9 mouse cellular contexts compared by ENCODE assay signal in the genomic region with DNA sequence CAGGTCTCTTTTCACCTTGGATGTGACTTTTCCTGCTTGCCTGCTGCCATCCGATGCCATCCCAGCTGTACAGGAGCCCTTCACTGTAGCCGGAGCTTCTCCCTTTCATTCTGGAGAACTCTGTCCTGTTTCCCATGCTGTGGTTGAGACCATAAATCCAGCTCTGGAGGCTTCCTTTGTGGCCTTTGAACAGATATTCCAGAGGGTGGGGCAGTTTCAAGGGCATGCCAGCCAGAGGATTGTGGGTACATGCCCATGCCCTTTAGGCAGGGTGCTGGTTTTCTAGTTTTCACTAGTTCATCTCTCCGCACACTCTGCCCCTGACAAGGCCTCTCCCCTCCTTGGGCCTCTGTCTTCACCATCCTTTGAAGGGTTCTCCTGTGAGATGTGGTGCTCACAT. TPM values are rescaled to one million over a fixed set of nuclear protein-coding genes. Genes with fewer than 3 reads are reported as not detected.
DNase-seq lines count a peak whose midpoint lies in the region; ATAC-seq lines count a peak whose summit lies in the region.
"Had no signal": no experiment of that assay in that cellular context is flagged by ENCODE, and none has a peak within 500 bp of the region (broad histone marks: within the 10 kb centered on the region; RNA-seq: fewer than 3 reads in every experiment).

No protein-coding gene starts in this region.

- H3K4me2 ChIP-seq in heart, embryonic 11.5 days, result peak overlapping the region; percentile 79
- no peak overlapping the region for H3K4me2 ChIP-seq in midbrain, embryonic 13.5 days (replicated peaks)
- H3K4me2 ChIP-seq in midbrain, embryonic 11.5 days, result no peak overlapping the region

- no peaks in the 10 kb centered on the region for H3K27me3 ChIP-seq in heart, embryonic 11.5 days (ENCODE audit: control insufficient read depth, insufficient read depth, low read length)
- 0 out of 2 replicates have a peak, but pooled peaks cover 3% of the 10 kb centered on the region for H3K27me3 ChIP-seq in midbrain, embryonic 13.5 days
- no peaks in the 10 kb centered on the region for H3K27me3 ChIP-seq in midbrain, embryonic 11.5 days (ENCODE audit: control insufficient read depth, insufficient read depth, low read length)

- no peak overlapping the region for H3K27ac ChIP-seq in heart, embryonic 11.5 days (ENCODE audit: low read depth, low read length)
- H3K27ac ChIP-seq in midbrain, embryonic 13.5 days, result 0 out of 2 replicates have a peak overlapping the region, but pooled peaks have one; percentile 14
- no peak overlapping the region for H3K27ac ChIP-seq in midbrain, embryonic 11.5 days (ENCODE audit: low read depth, low read length)

- peaks cover 7% of the 10 kb centered on the region for H3K4me1 ChIP-seq in heart, embryonic 11.5 days (ENCODE audit: control insufficient read depth, insufficient read depth, low read length)
- H3K4me1 ChIP-seq in midbrain, embryonic 13.5 days (replicated peaks), result peaks cover 19% of the 10 kb centered on the region
- H3K4me1 ChIP-seq in midbrain, embryonic 11.5 days (ENCODE audit: control insufficient read depth, insufficient read depth, low read length), result peaks cover 6% of the 10 kb centered on the region

- ATAC-seq in heart, embryonic 11.5 days (replicated peaks; ENCODE audit: insufficient number of reproducible peaks, low FRiP score, low TSS enrichment), result no peak
- no peak for ATAC-seq in midbrain, embryonic 13.5 days
- no peak for ATAC-seq in midbrain, embryonic 11.5 days (ENCODE audit: low FRiP score)

- WGBS in heart, embryonic 11.5 days (ENCODE audit: insufficient replicate concordance), result 85% methylated on average over 3 of the region's 3 CpGs
- WGBS in midbrain, embryonic 13.5 days, result 95% methylated on average over 3 of the region's 3 CpGs
- WGBS in midbrain, embryonic 11.5 days, result 95% methylated on average over 3 of the region's 3 CpGs

- H3K4me3 ChIP-seq in heart, embryonic 11.5 days (ENCODE audit: low read depth, low read length), result no peak overlapping the region
- H3K4me3 ChIP-seq in midbrain, embryonic 13.5 days (replicated peaks), result no peak overlapping the region
- no peak overlapping the region for H3K4me3 ChIP-seq in midbrain, embryonic 11.5 days (ENCODE audit: low read depth, low read length)

- no peak for DNase-seq in heart, adult 18-20 months
- DNase-seq in midbrain, embryonic 11.5 days (ENCODE audit: low spot score, missing footprints), result no peak
- peak; percentile 54 to 62 for DNase-seq in kidney, adult 8-10 months
- no peak for DNase-seq in urinary bladder, postnatal 36 days (ENCODE audit: low spot score in 2 of 2)
- DNase-seq in ovary, postnatal 10 days (ENCODE audit: low spot score), result no peak
- DNase-seq: layer of hippocampus, postnatal 36 days; lung, postnatal 10 days had no signal

- H3K9me3 ChIP-seq in heart, embryonic 11.5 days (replicated peaks; ENCODE audit: control insufficient read depth, low read length), result no peaks in the 10 kb centered on the region
- no peaks in the 10 kb centered on the region for H3K9me3 ChIP-seq in midbrain, embryonic 13.5 days
- no peaks in the 10 kb centered on the region for H3K9me3 ChIP-seq in midbrain, embryonic 11.5 days (ENCODE audit: control insufficient read depth, low read length)

- H3K36me3 ChIP-seq in heart, embryonic 11.5 days (ENCODE audit: control insufficient read depth, insufficient read depth, low read length), result peaks cover 10% of the 10 kb centered on the region; the same call in 1 of the 2 replicates
- H3K36me3 ChIP-seq in midbrain, embryonic 13.5 days, result peaks cover 41% of the 10 kb centered on the region
- peaks cover 10% of the 10 kb centered on the region for H3K36me3 ChIP-seq in midbrain, embryonic 11.5 days (ENCODE audit: control insufficient read depth, insufficient read depth, low read length)

- peak overlapping the region; percentile 49 for H3K9ac ChIP-seq in heart, embryonic 11.5 days (ENCODE audit: low read depth, low read length)
- no peak overlapping the region for H3K9ac ChIP-seq in midbrain, embryonic 13.5 days (replicated peaks)
- no peak overlapping the region for H3K9ac ChIP-seq in midbrain, embryonic 11.5 days (ENCODE audit: low read length)

RNA-seq across cellular contexts. Expression of a gene that starts 1.4 kb away (rescaled TPM):
- 45.8 and 52.3 TPM in 2 replicates for polyA plus RNA-seq in heart, embryonic 11.5 days (2014; fragmentation: Nextera tagmentation; extraction: Ambion mirVana)
- total RNA-seq in heart, adult 18-20 months (2021), result 100 to 1,000 TPM; 134 to 145 TPM
- 14.4 and 16.1 TPM in 2 replicates for polyA plus RNA-seq in midbrain, embryonic 13.5 days (2015; fragmentation: Nextera tagmentation; extraction: Ambion mirVana)
- polyA plus RNA-seq in midbrain, embryonic 11.5 days (2014; fragmentation: Nextera tagmentation; extraction: Ambion mirVana), result 13.4 and 19.0 TPM in 2 replicates

RNA-seq across cellular contexts. Expression of a gene that starts 13.2 kb away (rescaled TPM):
- polyA plus RNA-seq in heart, embryonic 11.5 days (2014; fragmentation: Nextera tagmentation; extraction: Ambion mirVana), result 10.3 and 16.4 TPM in 2 replicates
- total RNA-seq in heart, adult 18-20 months (2021), result 1 to 10 TPM; 4.8 to 4.9 TPM
- 23.6 and 25.3 TPM in 2 replicates for polyA plus RNA-seq in midbrain, embryonic 13.5 days (2015; fragmentation: Nextera tagmentation; extraction: Ambion mirVana)
- polyA plus RNA-seq in midbrain, embryonic 11.5 days (2014; fragmentation: Nextera tagmentation; extraction: Ambion mirVana), result 13.4 and 16.1 TPM in 2 replicates

RNA-seq across cellular contexts. Expression of a gene that starts 16.1 kb away (rescaled TPM):
- polyA plus RNA-seq in heart, embryonic 11.5 days (2014; fragmentation: Nextera tagmentation; extraction: Ambion mirVana), result 416 and 447 TPM in 2 replicates
- 100 to 1,000 TPM; 135 to 150 TPM for total RNA-seq in heart, adult 18-20 months (2021)
- 503 and 505 TPM in 2 replicates for polyA plus RNA-seq in midbrain, embryonic 13.5 days (2015; fragmentation: Nextera tagmentation; extraction: Ambion mirVana)
- 477 and 517 TPM in 2 replicates for polyA plus RNA-seq in midbrain, embryonic 11.5 days (2014; fragmentation: Nextera tagmentation; extraction: Ambion mirVana)

RNA-seq across cellular contexts. Expression of a gene that starts 23.8 kb away (rescaled TPM):
- 2.9 and 3.3 TPM in 2 replicates for polyA plus RNA-seq in heart, embryonic 11.5 days (2014; fragmentation: Nextera tagmentation; extraction: Ambion mirVana)
- 10 to 100 TPM; 59.5 to 60.0 TPM for total RNA-seq in heart, adult 18-20 months (2021)
- polyA plus RNA-seq in midbrain, embryonic 13.5 days (2015; fragmentation: Nextera tagmentation; extraction: Ambion mirVana), result 3.1 and 3.9 TPM in 2 replicates
- 3.5 and 4.3 TPM in 2 replicates for polyA plus RNA-seq in midbrain, embryonic 11.5 days (2014; fragmentation: Nextera tagmentation; extraction: Ambion mirVana)

RNA-seq across cellular contexts. Expression of a gene that starts 57.4 kb away (rescaled TPM):
- polyA plus RNA-seq in heart, embryonic 11.5 days (2014; fragmentation: Nextera tagmentation; extraction: Ambion mirVana), result 0.70 and 1.2 TPM in 2 replicates
- 10 to 100 TPM; 23.7 to 24.1 TPM for total RNA-seq in heart, adult 18-20 months (2021)
- 3.7 and 4.0 TPM in 2 replicates for polyA plus RNA-seq in midbrain, embryonic 13.5 days (2015; fragmentation: Nextera tagmentation; extraction: Ambion mirVana)
- polyA plus RNA-seq in midbrain, embryonic 11.5 days (2014; fragmentation: Nextera tagmentation; extraction: Ambion mirVana), result 2.4 TPM in 2 replicates

Comparison
In these comparisons a context has a peak if more than half of its experiments do, and no peak if none do; other contexts are left out.
1. DNase-seq: peak in kidney, adult 8-10 months (2 of 2); none in heart, adult 18-20 months (0 of 2), midbrain, embryonic 11.5 days (single experiment), urinary bladder, postnatal 36 days (0 of 2) and ovary, postnatal 10 days (single experiment).